Mouse (Mus musculus) c-Kit-positive CD71-positive TER-119-positive erythroid progenitor cells, embryonic 14.5 days (primary cell): Measurements from ENCODE around the gene Shroom1.
"Not testable (repeated sequence)": the region's sequence is repeated elsewhere in the genome, so short reads cannot be mapped to it uniquely, and the experiment has no call there.

Source experiments
- DNase-seq: peaks from one replicate; pipeline ENCODE4 v3.0.0-alpha.2; 2013; ENCODE audit warnings: low spot score

Shroom1 gene

DNA sequence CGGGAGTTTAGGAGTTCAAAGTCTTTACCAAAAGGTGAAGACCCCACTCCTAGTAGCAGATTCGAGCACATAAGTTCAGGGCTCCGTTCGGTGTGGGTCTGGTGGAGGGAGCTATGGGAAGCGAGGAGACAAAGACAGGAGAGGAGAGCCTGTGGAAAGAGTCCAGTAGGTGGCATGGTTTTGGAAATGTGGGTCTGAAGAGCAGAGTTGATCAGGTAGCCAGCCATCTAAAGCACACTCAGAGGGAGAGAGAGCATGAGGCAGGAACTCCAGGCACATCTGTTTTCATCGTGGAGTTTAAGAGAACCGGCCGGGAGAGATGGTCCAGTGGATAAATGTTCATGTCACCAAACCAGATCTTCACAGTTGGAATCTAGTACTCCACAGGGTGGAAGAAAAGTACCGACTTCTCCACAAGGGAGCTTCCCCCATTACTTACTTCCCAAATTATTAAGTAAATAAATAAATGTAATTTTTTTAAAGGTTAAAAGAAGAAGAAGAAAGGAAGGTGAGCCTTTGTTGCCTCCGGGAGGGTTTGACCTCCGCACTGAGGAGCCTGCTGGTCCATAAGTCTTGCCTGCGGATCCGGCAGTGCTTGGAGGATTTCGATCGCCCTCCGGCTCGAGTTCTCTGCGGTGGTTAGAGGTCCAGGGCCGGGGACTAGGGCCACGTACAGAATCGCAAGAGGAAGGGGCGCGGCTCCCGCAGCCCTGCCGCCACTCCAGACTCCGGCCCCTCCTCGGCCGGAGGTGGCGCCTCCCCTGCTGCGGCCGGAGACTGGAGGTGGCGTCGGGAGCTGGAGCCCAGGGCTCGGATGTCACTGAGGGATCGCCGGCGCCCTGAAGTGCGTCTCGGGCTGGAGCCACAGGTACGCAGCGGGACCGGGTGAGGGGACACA, at the start of gene Shroom1, which contains the start of gene Gm10447:
TSS of gene Shroom1 (plus strand) at position 732 of the 898 bp plus-strand sequence.
TSS of gene Gm10447 (minus strand) at position 637 of the 898 bp plus-strand sequence.
- DNase-seq: no peak

DNA sequence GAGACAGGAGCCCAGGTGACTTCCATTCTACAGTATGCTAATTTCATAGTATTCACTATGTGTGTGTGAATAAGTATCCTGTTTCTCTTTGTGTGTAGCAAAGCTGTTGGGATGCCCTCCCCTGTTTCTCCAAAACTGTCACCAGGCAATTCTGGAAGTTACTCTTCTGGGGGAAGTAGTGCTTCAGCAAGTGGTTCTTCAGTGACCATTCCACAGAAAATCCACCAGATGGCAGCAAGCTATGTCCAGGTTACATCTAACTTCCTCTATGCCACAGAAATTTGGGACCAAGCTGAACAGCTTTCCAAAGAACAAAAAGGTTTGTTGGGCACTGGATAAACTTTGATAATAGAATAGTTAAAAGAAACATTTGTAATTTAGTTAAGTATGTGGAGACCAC, 45.3 kb upstream of the Shroom1 start:
- DNase-seq: peak; percentile 19

DNA sequence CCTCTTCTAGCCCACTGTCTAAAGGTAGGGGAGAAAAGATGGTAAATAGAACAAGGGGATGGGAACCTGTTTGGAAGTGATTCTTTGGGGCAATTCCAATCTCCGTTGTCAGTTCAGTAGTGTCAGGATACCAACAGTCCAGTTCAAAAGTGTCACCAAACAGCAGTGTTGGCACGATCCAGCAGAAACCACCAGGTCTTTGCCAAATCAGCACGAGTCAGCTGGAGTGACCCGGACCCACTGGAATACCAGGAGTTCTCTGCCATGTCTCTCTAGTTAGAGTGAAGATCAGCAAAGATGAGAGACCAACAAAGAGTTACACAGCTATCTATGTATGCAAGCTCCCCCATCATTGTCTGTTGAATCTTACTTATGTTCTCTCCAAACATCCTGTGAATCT, 43.1 kb upstream of the Shroom1 start:
- DNase-seq: no peak

DNA sequence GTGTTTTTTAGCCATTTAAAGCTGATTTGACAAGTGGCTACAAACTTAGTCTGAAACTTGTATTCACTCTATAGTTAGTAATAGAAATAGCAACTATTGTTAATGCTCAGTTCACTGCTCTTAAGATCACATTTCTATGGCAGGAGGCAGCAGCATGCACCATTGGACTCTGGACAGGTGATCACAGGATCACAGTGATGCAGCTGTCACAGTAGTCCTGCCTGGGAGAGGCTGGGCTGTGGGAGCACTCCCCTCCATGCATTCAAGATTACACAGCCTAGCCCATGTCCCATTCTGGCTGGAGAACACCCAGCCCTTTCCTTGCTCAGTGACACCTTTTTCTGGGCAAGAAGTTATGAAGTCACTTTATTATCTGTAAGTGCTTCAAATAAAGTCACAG, 39.0 kb upstream of the Shroom1 start:
- no peak for DNase-seq

DNA sequence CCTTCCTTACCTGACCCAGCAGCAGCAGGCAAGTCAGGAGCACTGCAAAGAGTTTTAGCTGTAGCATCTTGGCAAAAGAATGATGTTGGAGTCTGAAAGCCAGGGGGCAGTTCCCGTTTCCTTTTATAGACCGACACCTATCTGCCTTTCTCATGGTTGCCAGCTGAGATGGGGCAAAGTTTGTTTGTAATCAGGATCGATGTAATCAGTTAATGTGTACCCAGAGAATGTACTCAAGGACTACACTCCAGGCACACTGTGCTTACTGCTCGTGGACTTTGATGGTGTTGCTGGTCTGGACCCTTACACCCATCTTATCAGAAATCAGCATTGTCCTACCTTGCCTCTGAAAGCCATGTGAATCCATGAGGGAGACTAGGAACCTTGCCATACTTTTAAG, 34.0 kb upstream of the Shroom1 start, which contains the start of gene Leap2:
TSS of gene Leap2 (minus strand) at position 135 of the 400 bp plus-strand sequence.
- no peak for DNase-seq

DNA sequence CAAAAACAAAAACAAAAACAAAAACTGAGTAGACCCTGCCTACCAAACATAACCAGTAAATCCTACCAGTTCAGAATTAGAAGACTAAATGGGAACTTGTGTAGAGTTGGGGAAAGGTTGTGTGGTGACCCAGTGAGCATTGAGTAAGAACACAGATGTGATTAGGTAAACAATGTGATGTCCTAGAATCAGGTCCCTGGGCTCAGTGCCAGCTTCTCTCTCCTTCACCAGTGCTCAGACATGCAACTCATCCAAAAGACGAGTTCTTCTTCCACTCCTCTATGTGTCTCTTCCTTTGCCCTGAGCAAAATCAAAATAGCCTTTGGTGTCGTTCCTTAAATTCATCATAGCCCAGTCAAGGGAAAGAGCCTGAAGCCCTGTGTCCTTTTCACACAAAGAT, 32.2 kb upstream of the Shroom1 start:
- DNase-seq: no peak

DNA sequence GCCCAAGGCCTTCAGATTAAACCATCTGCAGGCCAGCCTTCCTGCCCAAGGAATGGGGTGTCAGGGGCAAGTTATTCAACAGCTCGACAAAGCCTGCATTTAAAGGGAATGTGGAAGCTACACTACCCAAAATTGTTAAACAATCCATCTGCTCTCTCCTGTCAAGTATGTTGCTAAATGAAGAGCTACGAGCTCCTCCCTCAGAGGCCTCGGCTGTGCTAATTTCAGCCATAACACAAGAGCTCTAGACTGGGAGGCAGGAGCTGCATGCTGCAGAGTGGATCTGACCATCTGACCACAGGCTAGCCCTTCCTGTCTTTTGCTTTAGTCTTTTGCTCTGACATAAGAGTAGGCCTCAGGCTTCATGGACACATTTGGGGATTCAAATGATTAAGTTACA, 31.8 kb upstream of the Shroom1 start:
- DNase-seq: no peak

DNA sequence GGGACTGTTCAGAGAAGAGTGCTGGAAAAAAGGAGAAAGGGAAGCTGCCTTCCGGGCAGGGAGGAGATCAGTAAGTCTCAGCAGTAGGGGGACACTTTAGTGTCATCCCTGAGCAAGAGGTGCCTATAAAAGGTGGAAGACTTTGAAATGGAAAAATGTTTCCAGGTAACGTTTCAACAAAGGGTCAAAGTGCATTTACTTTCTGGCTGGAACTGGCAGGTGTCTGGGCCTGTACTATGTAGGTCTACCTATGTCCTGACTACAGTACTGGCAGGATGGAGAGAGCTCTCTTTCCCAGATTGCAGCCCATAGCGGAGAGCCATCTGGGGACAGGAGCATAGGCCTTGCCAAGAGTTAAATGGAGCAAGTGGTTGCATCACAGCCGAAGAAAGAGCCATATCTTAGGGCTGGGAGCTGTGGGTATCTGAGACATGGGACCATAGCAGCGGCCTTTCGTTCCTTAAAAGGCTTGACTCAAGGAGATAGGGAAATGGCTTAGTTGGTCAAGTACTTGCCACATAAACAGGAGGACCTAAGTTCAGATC, 31.2 kb upstream of the Shroom1 start:
- no peak for DNase-seq

DNA sequence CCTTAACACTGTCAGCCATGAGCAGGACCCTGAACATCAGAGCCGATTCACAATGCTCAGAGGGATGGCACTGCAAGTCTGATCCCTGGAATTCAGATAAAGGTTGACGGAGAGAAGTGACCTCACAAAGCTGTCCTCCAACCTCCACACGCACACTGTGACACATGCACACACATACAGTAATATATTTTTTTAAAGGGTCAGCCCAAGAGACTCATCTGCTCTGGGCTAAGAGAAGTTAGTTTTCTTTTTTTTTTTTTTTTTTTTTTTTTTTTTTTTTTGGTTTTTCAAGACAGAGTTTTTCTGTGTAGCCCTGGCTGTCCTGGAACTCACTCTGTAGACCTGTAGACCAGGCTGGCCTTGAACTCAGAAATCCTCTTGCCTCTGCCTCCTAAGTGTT, 30.1 kb upstream of the Shroom1 start:
- DNase-seq: not testable (repeated sequence)

DNA sequence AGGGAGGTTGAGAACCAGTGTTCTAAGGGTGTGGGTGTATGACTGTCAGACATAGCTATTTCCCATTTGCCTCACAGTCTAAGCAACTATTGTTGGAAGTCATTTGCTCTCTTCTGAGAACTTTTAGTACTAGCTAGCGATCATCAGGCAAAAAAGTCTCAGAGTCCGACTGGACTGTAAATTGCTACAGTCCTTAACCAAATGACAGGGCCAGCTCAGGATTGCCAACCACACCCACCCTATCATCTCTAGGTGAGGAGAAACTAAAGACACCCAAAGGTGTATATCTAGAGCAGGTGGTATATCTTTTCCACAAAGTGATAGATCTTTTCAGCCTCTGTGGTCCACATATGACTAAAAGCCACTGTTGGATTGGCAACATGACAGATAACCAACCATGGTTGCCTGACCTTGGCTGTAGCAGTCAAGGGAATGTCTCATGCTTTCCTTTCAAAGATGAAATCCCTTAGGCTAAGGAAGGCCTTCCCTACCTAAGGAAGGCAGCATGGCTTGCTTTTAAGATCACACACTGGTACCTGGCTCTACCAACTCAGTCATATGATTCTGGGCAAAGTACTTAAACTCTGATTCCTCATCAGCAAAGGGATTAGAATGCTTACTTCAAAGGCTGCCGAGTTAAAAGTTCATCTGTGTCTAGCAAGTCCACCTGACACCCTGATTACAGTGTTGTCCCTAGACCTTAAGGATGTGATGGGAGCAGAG, 28.9 kb upstream of the Shroom1 start:
- DNase-seq: no peak

DNA sequence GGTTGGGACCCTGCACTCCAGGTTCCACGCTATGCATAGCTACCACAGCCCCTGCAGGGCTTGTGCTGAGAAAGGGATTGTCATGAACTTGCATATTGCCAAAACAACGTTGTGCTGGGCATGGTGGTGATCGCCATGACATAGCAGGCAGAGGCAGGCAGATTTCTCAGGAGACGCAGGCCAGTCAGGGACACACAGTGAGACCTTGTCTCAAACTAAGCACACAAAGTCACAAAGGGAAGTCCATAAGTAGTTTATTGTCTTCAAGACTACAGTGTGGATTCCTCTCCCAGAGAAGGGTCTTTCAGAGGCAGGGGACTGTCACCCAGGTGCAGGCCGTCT, 28.3 kb upstream of the Shroom1 start:
- DNase-seq: no peak

DNA sequence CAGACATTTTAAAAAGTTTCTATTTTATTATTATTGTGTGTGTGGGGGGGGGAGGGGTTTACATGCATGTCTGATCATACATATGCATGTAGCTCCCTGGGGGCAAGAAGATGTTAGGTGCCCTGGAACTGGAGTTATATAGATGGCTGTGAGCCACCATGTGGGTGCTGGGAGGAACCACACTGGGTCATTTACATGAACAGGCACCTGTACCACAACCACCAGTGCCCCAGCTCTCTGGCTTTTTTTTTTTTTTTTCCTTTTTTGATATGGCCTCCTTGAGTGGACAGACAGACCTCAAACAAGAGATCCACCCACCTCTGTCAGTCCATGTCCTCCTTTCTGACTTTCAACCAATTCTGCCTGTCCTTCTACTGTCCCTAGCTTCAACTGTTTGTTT, 27.8 kb upstream of the Shroom1 start:
- no peak for DNase-seq

DNA sequence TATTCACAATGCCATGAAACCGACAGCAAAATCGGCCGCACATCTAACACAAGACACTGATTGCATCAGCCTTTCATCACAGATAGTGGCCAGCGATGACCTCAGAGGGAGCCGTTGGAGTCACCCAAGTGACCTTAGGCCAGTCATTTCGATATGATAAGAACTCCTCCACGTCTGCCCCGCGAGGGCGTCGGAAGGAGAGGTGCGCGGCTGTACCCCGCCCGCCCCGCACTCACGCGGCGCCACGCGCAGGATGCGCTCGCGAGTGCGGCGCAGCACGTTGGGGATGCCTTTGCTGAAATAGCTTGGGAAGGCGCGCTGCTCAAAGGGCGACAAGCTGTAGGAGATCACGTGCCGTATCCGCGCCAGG, 26.7 kb upstream of the Shroom1 start:
- DNase-seq: no peak

DNA sequence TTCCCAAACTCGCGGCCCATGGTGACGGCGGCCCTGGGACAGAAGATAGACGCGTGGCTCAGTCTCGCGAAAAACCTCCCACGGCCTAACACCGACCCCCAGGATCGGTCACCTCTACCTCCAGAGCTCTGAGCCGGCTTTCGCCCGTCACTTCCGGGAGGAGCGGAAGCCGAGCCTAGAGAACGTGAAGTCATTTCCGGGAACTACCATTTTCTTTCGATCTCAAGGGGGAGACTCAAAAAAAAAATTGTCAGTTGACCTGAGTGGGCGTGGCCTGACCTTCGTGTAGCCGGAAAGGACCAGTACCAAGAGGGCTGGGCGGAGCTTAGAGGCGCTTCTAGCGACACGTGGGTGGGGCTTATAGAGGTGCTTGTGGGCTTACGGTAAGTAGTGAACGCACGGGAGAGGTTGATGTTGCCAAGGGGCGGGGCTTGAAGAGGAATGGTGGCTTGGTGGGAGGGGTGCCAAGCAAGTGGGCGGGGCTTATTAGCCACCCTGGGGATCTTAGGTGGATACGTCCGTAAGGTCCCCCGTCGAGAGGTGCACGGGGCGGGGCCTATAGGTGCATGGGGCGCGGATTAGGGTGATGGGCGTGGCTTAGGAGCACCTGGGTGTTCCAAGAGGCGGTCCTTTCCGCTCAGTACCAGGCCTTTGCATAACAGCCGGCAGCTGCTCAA, 26.2 kb upstream of the Shroom1 start, which contains the start of the genes Uqcrq and Gdf9:
TSS of gene Uqcrq (minus strand) at position 162 of the 677 bp plus-strand sequence.
TSS of gene Gdf9 (plus strand) at position 354 of the 677 bp plus-strand sequence.
- DNase-seq: peak; percentile 100

DNA sequence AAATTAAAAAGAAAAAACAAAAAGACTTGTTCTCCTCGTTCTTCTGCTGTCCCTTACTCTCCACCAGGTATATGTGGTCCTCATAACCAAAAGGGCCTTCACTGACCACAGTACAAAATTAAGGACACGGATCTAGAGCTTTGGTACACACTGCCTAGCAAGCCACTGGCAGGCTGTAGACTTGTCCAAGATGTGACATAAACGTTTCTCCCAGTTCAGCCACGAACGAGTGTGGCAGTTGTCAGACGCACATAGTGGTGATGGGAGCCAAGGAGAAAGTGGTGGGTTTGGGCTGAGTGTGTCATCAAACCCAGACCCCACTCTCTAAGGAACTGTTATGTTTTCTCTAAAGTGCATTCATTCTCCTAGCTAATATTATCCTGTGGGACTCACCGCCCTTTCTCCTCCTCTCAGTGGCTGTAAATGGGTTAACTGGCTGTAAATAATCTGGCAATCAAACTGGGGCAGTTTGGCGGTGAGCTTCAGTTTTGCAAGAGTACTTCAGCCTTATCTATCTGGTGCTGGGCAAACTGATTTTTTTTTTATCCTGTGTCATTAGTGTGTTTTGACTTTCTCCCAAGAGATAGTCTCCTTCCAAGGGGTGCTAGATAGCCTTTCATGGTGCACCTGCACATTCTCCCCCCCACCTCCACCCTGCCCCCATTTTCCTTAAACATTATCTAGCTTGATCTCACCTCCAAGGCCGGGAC, 25.5 kb upstream of the Shroom1 start:
- peak; percentile 42 for DNase-seq

DNA sequence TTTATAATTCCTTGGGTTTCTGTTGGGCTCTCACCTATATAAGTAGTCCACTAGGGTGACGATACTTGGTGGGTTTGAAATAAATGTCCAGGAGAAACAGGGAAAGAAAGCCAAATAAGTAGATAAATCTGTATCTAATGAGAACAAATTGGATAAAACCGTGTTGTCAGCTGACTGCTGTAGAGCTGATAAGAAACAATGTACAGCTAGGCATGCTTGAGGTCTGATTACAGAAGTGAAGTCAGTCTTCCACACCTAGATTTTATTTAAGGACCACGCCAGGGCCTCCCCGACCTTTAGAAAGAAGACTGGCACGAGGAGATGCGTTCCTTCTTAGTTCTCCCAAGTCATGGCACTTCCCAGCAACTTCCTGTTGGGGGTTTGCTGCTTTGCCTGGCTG, 23.9 kb upstream of the Shroom1 start:
- DNase-seq: peak; percentile 45

DNA sequence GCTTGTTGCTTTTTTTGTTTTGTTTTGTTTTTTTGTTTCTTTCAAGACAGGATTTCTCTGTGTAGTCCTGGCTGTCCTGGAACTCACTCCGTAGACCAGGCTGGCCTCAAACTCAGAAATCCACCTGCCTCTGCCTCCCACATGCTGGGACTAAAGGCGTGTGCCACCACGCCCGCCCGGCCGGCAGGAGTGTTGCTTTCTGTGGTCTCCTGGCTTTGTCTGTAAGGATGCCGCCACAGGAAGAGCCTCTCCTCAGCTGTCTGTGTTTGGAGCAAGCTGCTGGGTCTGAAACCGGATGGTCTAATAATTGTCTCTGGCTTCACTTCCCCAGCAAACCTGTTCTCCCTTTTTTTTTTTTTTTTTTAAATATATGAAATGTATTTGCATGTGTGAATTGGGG, 21.5 kb upstream of the Shroom1 start:
- DNase-seq: no peak

DNA sequence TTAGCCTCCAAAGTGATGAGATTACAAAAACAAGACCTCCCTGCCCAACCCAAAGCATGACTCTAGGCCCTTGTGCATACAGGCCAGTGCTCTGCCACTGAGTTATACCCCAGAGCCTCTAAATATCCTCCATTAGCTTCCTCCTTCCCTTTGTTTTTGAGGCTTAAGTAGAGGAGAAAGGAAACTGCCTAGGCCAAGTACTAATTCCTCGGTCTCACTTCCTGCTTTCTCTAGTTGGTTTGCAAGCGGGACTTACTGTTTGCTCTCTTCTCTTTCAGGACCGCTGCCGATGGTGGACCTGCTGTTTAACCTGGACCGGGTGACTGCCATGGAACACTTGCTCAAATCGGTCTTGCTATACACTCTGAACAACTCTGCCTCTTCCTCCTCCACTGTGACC, 20.7 kb upstream of the Shroom1 start:
- no peak for DNase-seq

DNA sequence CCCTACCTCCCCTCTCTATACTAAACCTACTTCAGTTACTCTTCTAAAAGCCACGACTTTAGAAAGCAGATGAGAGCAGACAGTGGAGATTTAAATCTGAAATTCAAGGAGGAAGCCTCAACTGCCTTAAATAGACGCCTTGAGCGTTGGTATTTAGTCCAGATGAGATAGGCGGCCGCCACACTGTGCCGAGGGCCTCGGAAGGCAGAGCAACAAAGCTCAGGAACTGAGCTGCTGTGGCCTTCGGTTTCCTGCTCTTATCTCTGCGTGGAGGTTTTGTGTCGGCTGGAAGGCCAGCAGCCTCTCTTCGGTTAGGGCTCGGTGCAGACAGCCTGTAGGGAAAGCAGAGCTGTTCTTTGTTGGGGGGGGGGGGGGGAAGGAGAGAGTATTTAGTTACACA, 15.1 kb upstream of the Shroom1 start:
- no peak for DNase-seq

DNA sequence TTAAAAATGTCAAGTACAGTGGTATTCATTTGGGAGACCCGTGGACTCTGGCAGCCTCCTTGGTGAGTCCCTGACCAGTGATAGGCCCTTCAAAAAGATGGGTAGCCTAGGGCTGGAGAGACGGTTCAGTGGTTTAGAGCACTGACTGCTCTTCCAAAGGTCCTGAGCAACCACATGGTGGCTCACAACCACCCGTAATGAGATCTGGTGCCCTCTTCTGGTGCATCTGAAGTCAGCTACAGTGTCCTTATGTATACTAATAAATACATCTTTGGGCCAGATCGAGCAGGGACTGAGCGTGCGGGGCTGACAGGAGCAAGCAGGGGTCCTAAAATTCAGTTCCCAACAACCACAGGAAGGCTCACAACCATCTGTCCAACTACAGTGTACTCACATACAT, 13.1 kb upstream of the Shroom1 start:
- DNase-seq: no peak

DNA sequence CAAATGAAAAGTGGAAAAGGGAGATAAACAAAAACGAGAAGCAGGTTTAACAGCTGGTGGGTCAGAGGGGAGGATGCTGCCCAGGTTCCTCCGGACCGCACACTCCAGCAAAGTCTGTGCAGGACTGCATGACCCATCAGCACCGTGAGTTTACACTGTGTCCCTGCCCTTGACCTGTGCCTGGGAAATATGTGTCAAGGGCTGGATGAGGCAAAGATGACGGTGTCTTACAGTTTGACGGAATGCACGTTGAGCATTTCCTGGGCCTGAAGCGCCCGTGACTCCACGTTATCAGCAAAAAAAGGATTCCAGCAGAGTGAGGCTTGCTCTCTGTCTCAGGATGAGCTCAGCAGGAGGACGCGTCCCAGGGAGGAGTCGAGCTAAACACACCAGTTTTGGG, 11.4 kb upstream of the Shroom1 start:
- DNase-seq: no peak

DNA sequence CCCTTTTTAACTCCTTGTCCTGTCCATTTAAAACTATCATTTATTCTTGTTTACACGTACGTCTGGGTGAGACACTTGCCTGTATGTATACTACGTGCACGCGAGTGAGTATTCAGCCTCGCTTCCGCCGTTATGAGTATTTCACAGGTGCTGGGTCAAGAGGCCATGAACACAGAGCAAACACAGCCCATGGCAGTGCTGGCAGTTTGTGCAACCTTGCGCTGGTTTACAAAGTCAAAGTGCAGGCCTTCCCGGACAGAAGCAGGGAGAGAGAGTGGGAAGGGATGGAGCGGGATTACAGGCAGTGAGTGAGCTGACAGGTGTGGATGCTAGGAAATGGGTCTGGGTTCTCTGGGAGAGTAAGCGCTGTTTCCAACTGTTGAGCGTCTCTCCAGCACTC, 10.8 kb upstream of the Shroom1 start:
- no peak for DNase-seq
